15 mouse cellular contexts compared by ENCODE assay signal in genomic region chr11:57176552-57176951, GRCm38 (mm10).
DNase-seq lines count a peak whose midpoint lies in the region; ATAC-seq and TF ChIP-seq lines count a peak whose summit lies in the region.
"Had no signal": no experiment of that assay in that cellular context is flagged by ENCODE, and none has a peak within 500 bp of the region (broad histone marks: within the 10 kb centered on the region; RNA-seq: fewer than 3 reads in every experiment).

No protein-coding gene starts in this region.

- TF ChIP-seq CTCF in heart, adult 2 months (IDR thresholded peaks at IDR 0.05): peak; percentile 31; the same call in 1 of the 2 replicates
- TF ChIP-seq CTCF in liver, postnatal 0 days (IDR thresholded peaks at IDR 0.05; ENCODE audit: low read depth): peak; percentile 31

- no peak for ATAC-seq in liver, postnatal 0 days
- no peak for ATAC-seq in limb, embryonic 11.5 days (ENCODE audit: insufficient number of reproducible peaks, low FRiP score, low TSS enrichment, low read depth)
- no peak for ATAC-seq in granulocyte monocyte progenitor cell, adult 5-6 weeks (replicated peaks; ENCODE audit: poor library complexity, severe bottlenecking)
- ATAC-seq: midbrain, embryonic 13.5 days had no signal

- H3K9me3 ChIP-seq in liver, postnatal 0 days (ENCODE audit: low read length): no peaks in the 10 kb centered on the region
- H3K9me3 ChIP-seq in limb, embryonic 11.5 days (ENCODE audit: control insufficient read depth, low read length): no peaks in the 10 kb centered on the region
- H3K9me3 ChIP-seq: liver, embryonic 13.5 days; midbrain, embryonic 13.5 days had no signal

- TF ChIP-seq EP300 in heart, adult 2 months (IDR thresholded peaks at IDR 0.05; ENCODE audit: insufficient read depth, low read depth, low read length): no peak
- TF ChIP-seq EP300 in liver, postnatal 0 days (IDR thresholded peaks at IDR 0.05; ENCODE audit: low read depth): no peak

- H3K27ac ChIP-seq in heart, adult 2 months: no peak overlapping the region
- H3K27ac ChIP-seq in liver, postnatal 0 days (ENCODE audit: low read depth): no peak overlapping the region
- H3K27ac ChIP-seq in limb, embryonic 11.5 days (replicated peaks; ENCODE audit: low read depth, low read length): no peak overlapping the region
- H3K27ac ChIP-seq: liver, embryonic 13.5 days; midbrain, embryonic 13.5 days had no signal

- no peak for TF ChIP-seq POLR2A in heart, adult 2 months (IDR thresholded peaks at IDR 0.05; ENCODE audit: insufficient read depth, low read depth, low read length)

- no peak for DNase-seq in heart, adult 2 months
- no peak for DNase-seq in heart, postnatal 14 days
- no peak for DNase-seq in liver, postnatal 0 days
- DNase-seq in liver (no peak), R1 (ENCODE audit: low read depth, low spot score) (peak; percentile 47)
- peak; percentile 49 for DNase-seq in limb, embryonic 11.5 days (ENCODE audit: low spot score)
- no peak for DNase-seq in cerebellum, adult 9-10 months
- DNase-seq: B cell, adult 2 months; cerebellum, adult 11 months; gastrocnemius, postnatal 25 days; heart, postnatal 36 days; layer of hippocampus, postnatal 36 days; liver, embryonic 13.5 days had no signal

- H3K4me1 ChIP-seq in heart, adult 2 months (ENCODE audit: control insufficient read depth, insufficient read depth, low read length): no peaks in the 10 kb centered on the region
- H3K4me1 ChIP-seq in liver, postnatal 0 days (ENCODE audit: insufficient read depth): no peaks in the 10 kb centered on the region
- H3K4me1 ChIP-seq in limb, embryonic 11.5 days (ENCODE audit: control insufficient read depth, insufficient read depth, low read length): no peaks in the 10 kb centered on the region
- H3K4me1 ChIP-seq: liver, embryonic 13.5 days; midbrain, embryonic 13.5 days had no signal

- no peak overlapping the region for H3K9ac ChIP-seq in heart, adult 2 months (ENCODE audit: low read depth, low read length)
- H3K9ac ChIP-seq in liver, postnatal 0 days (replicated peaks): no peak overlapping the region
- H3K9ac ChIP-seq in limb, embryonic 11.5 days (ENCODE audit: low read length): no peak overlapping the region
- H3K9ac ChIP-seq: liver, embryonic 13.5 days; midbrain, embryonic 13.5 days had no signal

- no peak overlapping the region for H3K4me2 ChIP-seq in liver, postnatal 0 days (ENCODE audit: low read depth, low read length)
- H3K4me2 ChIP-seq in limb, embryonic 11.5 days (ENCODE audit: low read depth, severe bottlenecking): no peak overlapping the region
- H3K4me2 ChIP-seq: liver, embryonic 13.5 days; midbrain, embryonic 13.5 days had no signal

- intact Hi-C loops in heart, adult 2 months (cut with DNase I): no loop called here
- intact Hi-C loops in heart, postnatal 14 days (cut with DNase I): no loop called here

- no peaks in the 10 kb centered on the region for H3K36me3 ChIP-seq in heart, adult 2 months (ENCODE audit: control insufficient read depth, insufficient read depth, low read length)
- H3K36me3 ChIP-seq in liver, postnatal 0 days (replicated peaks; ENCODE audit: insufficient read depth, low read length): no peaks in the 10 kb centered on the region
- no peaks in the 10 kb centered on the region for H3K36me3 ChIP-seq in limb, embryonic 11.5 days (ENCODE audit: control insufficient read depth, insufficient read depth, low read length)
- H3K36me3 ChIP-seq: liver, embryonic 13.5 days; midbrain, embryonic 13.5 days had no signal

- WGBS in heart, adult 2 months: 45% methylated on average over 3 of the region's 3 CpGs
- WGBS in liver, postnatal 0 days (ENCODE audit: insufficient replicate concordance): 39% methylated on average over 3 of the region's 3 CpGs
- 15% methylated on average over 3 of the region's 3 CpGs for WGBS in limb, embryonic 11.5 days

- H3K4me3 ChIP-seq in heart, adult 2 months: no peak overlapping the region
- H3K4me3 ChIP-seq in liver, postnatal 0 days (ENCODE audit: low read depth, low read length): no peak overlapping the region
- no peak overlapping the region for H3K4me3 ChIP-seq in limb, embryonic 11.5 days (ENCODE audit: low read depth, low read length)
- H3K4me3 ChIP-seq: liver, embryonic 13.5 days; midbrain, embryonic 13.5 days had no signal

- no peaks in the 10 kb centered on the region for H3K27me3 ChIP-seq in heart, adult 2 months (ENCODE audit: control insufficient read depth, insufficient read depth, low read length)
- H3K27me3 ChIP-seq in liver, postnatal 0 days (ENCODE audit: insufficient read depth, low read length): no peaks in the 10 kb centered on the region
- H3K27me3 ChIP-seq in limb, embryonic 11.5 days (ENCODE audit: control insufficient read depth, insufficient read depth, low read length): no peaks in the 10 kb centered on the region
- H3K27me3 ChIP-seq: liver, embryonic 13.5 days; midbrain, embryonic 13.5 days had no signal

- H3K79me2 ChIP-seq in heart, adult 2 months (replicated peaks; ENCODE audit: control insufficient read depth, insufficient read depth, low read length): no peaks in the 10 kb centered on the region

Comparison
In these comparisons a context has a peak if more than half of its experiments do, and no peak if none do; other contexts are left out.
1. DNase-seq: peak in R1 (single experiment) and limb, embryonic 11.5 days (single experiment); none in heart, adult 2 months (0 of 2), heart, postnatal 14 days (0 of 2), liver, postnatal 0 days (single experiment), liver (single experiment) and cerebellum, adult 9-10 months (single experiment).